In genomic region chr8:4360922-4361321, GRCm38 (mm10) we compare ENCODE assay signal across 26 mouse cellular contexts.
"Had no signal": no experiment of that assay in that cellular context is flagged by ENCODE, and none has a peak within 500 bp of the region (broad histone marks: within the 10 kb centered on the region; RNA-seq: fewer than 3 reads in every experiment).

No protein-coding gene starts in this region.

- H3K4me2 ChIP-seq: heart, embryonic 11.5 days; heart, embryonic 13.5 days; heart, embryonic 15.5 days; hindbrain, embryonic 12.5 days; hindbrain, embryonic 14.5 days; limb, embryonic 12.5 days; liver, embryonic 11.5 days; liver, embryonic 13.5 days; liver, embryonic 15.5 days had no signal

- H3K27me3 ChIP-seq: heart, embryonic 13.5 days; heart, embryonic 15.5 days; hindbrain, embryonic 12.5 days; limb, embryonic 12.5 days; liver, embryonic 13.5 days; liver, embryonic 15.5 days had no signal

- ATAC-seq: forebrain, embryonic 16.5 days; hindbrain, embryonic 16.5 days; inflammation-experienced regulatory T-cells, adult 6 months had no signal

- H3K9ac ChIP-seq: heart, embryonic 13.5 days; heart, embryonic 15.5 days; hindbrain, embryonic 12.5 days; hindbrain, embryonic 14.5 days; limb, embryonic 12.5 days; liver, embryonic 13.5 days; liver, embryonic 15.5 days had no signal

- H3K4me1 ChIP-seq: heart, embryonic 13.5 days; heart, embryonic 15.5 days; hindbrain, embryonic 10.5 days; hindbrain, embryonic 12.5 days; limb, embryonic 10.5 days; limb, embryonic 12.5 days; liver, embryonic 13.5 days; liver, embryonic 15.5 days had no signal

- DNase-seq: gastrocnemius, adult 2 months; gastrocnemius, postnatal 10 days; gastrocnemius, postnatal 25 days; heart, adult 2 months; heart, postnatal 4 days; kidney, adult 18-20 months; kidney, adult 8-10 months; kidney, postnatal 14 days; kidney, postnatal 36 days; layer of hippocampus, adult 9-11 months; layer of hippocampus, postnatal 36 days; liver, embryonic 13.5 days had no signal

- H3K36me3 ChIP-seq: heart, embryonic 13.5 days; heart, embryonic 15.5 days; hindbrain, embryonic 10.5 days; hindbrain, embryonic 12.5 days; limb, embryonic 10.5 days; limb, embryonic 12.5 days; liver, embryonic 13.5 days; liver, embryonic 15.5 days had no signal

- H3K4me3 ChIP-seq: gastrocnemius, adult 2 months; heart, adult 2 months; heart, embryonic 13.5 days; heart, embryonic 15.5 days; hindbrain, embryonic 10.5 days; hindbrain, embryonic 12.5 days; limb, embryonic 10.5 days; limb, embryonic 12.5 days; liver, embryonic 13.5 days; liver, embryonic 15.5 days had no signal

- H3K9me3 ChIP-seq: heart, embryonic 13.5 days; heart, embryonic 15.5 days; hindbrain, embryonic 10.5 days; hindbrain, embryonic 12.5 days; limb, embryonic 10.5 days; limb, embryonic 12.5 days; liver, embryonic 13.5 days; liver, embryonic 15.5 days had no signal

- H3K27ac ChIP-seq: gastrocnemius, adult 2 months; heart, adult 2 months; heart, embryonic 13.5 days; heart, embryonic 15.5 days; hindbrain, embryonic 10.5 days; hindbrain, embryonic 12.5 days; hindbrain, embryonic 14.5 days; kidney, postnatal 0 days; limb, embryonic 10.5 days; limb, embryonic 12.5 days; liver, embryonic 13.5 days; liver, embryonic 15.5 days had no signal
